Mouse (Mus musculus) lung, postnatal 0 days (tissue): ENCODE measurements at regions not wholly inside any gene's neighbourhood (a gene's known extent, or its start where the extent isn't known, plus 50 kb on each side); places are given as distances from the start of the nearest gene placed in this dataset.

Source experiments
- ATAC-seq: fragments of 200-750 bp; cut with Nextera tagmentation; 2 replicates; pipeline ENCODE4 v1.8.0; 2017; ENCODE audit warnings: moderate library complexity
- DNase-seq: peaks from one replicate; pipeline ENCODE4 v3.0.0-alpha.2; 2016; ENCODE audit warnings: low spot score
- H3K27ac ChIP-seq: fragments of 300-500 bp; sonication (generic); 2 replicates; pipeline ENCODE4 v1.5.1; 2014; ENCODE audit warnings: antibody characterized with exemption, mild to moderate bottlenecking, low read length, mixed read lengths
- H3K27me3 ChIP-seq: fragments of 300-500 bp; sonication (generic); replicated peaks from 2 replicates; pipeline ENCODE4 v1.6.1; 2014; ENCODE audit warnings: low read length, mixed read lengths; ENCODE audit not compliant: insufficient read depth
- H3K36me3 ChIP-seq: fragments of 300-500 bp; sonication (generic); 2 replicates; pipeline ENCODE4 v1.6.1; 2014; ENCODE audit warnings: low read length, mixed read lengths; ENCODE audit not compliant: insufficient read depth
- H3K4me1 ChIP-seq: fragments of 300-500 bp; sonication (generic); 2 replicates; pipeline ENCODE4 v1.6.1; 2014; ENCODE audit warnings: antibody characterized with exemption, low read depth, low read length, mixed read lengths; ENCODE audit not compliant: insufficient read depth
- H3K4me2 ChIP-seq: fragments of 300-500 bp; sonication (generic); replicated peaks from 2 replicates; pipeline ENCODE4 v1.6.1; 2014; ENCODE audit warnings: low read depth, mild to moderate bottlenecking, low read length, moderate library complexity, mixed read lengths
- H3K4me3 ChIP-seq: fragments of 300-500 bp; sonication (generic); 2 replicates; pipeline ENCODE4 v1.5.1; 2014; ENCODE audit warnings: low read depth, low read length
- H3K9ac ChIP-seq: fragments of 300-500 bp; sonication (generic); replicated peaks from 2 replicates; pipeline ENCODE4 v1.6.1; 2014; ENCODE audit warnings: low read depth, mild to moderate bottlenecking
- H3K9me3 ChIP-seq: fragments of 300-500 bp; sonication (generic); 2 replicates; pipeline ENCODE4 v1.6.1; 2016; ENCODE audit warnings: low read length, mixed read lengths
- CTCF ChIP-seq: IDR thresholded peaks from 2 replicates; pipeline ENCODE4 v1.5.1; 2016; ENCODE audit warnings: antibody characterized with exemption, mild to moderate bottlenecking
- EP300 ChIP-seq: IDR thresholded peaks from 2 replicates; pipeline ENCODE4 v1.6.1; 2016; ENCODE audit warnings: antibody characterized with exemption, mild to moderate bottlenecking, control low read depth
- WGBS: fragments of 180-500 bp; shearing (Covaris S2); extraction: QIAGEN DNeasy Blood & Tissue Kit; methylation state at CpG from one replicate; pipeline ENCODE4 v1.1.7; 2014; 5-methylcytosine and 5-hydroxymethylcytosine counted together

DNA sequence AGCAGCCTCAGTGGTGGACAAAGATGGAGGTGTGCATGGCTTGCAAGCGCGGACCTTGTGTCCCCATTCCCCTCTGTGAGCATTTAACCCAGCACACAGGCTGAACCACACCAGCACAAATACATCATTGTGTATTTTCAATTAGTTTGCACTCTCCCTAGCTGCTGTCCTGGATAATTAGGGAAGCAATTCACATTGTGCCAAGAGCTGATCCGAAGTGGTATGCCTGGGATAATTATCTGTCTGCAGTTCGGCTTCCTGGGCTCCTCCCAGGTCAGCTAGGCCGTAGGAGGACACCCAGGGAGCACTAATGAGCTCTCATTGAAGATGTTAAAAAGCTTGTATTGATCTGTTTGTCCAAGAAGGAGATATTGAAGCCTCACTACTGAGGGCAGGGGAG lies 648.8 kb upstream of the 3110018I06Rik start:
- Histone ChIP-seq H3K27ac (no peak overlapping the region), H3K4me1 (no peaks in the 10 kb centered on the region), H3K4me3 (no peak overlapping the region), H3K36me3 (no peaks in the 10 kb centered on the region), H3K9me3 (no peaks in the 10 kb centered on the region), H3K9ac (no peak overlapping the region), H3K27me3 (no peaks in the 10 kb centered on the region), H3K4me2 (no peak overlapping the region)
- no peak for ATAC-seq
- no peak for DNase-seq
- 49% methylated on average over 5 of the region's 5 CpGs for WGBS
- TF ChIP-seq CTCF (no peak), EP300 (no peak)

DNA sequence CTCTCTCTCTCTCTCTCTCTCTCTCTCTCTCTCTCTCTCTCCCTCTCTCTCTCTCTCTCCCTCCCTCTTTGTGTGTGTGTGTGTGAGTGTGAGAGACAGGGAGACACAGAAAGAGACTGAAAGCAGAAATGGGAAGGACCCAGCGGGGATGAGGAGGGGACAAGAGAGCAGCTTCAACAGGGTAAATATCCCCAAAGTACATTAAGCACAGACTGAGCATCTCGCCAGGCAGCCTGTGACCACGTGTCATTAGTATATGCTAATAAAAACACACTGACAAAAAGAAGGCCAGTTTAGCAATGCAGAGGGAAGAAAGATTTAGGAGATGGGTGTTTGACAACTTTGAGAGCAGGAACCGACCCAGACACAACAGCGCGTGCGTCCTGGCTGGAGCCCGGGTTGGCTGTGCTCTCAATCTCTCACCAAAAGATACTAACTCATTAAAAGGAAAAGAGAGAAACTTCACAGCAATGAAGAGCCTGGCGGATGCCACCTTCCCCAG lies 648.2 kb upstream of the 3110018I06Rik start:
- DNase-seq: no peak
- no peak overlapping the region for H3K27ac ChIP-seq
- no peaks in the 10 kb centered on the region for H3K27me3 ChIP-seq
- no peaks in the 10 kb centered on the region for H3K9me3 ChIP-seq
- H3K4me2 ChIP-seq: no peak overlapping the region
- TF ChIP-seq CTCF (no peak), EP300 (no peak)
- ATAC-seq: no peak
- H3K9ac ChIP-seq: no peak overlapping the region
- no peak overlapping the region for H3K4me3 ChIP-seq
- H3K36me3 ChIP-seq: no peaks in the 10 kb centered on the region
- WGBS: 64% methylated on average over 9 of the region's 9 CpGs
- H3K4me1 ChIP-seq: no peaks in the 10 kb centered on the region

DNA sequence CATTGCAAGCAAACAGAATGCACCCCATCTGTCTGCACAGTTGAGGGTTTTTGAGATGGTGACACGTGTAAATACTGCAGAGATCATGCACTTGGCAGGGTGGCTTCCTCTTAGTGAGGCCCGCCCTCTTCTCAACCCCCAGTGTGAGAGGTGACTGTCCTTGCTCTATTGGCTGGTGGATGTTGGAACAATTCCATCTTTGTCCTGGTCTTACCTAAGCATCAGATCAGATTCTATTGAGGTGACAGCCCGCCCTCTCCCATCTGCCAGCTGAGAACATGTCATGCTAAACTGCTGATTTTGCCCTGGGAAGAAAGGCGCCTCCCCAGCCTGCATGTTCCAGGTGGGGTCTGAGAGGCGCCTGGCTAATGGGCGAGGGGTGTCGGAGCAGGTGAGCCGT lies 646.4 kb upstream of the 3110018I06Rik start:
- TF ChIP-seq CTCF: no peak
- TF ChIP-seq EP300: no peak
- ATAC-seq: no peak

DNA sequence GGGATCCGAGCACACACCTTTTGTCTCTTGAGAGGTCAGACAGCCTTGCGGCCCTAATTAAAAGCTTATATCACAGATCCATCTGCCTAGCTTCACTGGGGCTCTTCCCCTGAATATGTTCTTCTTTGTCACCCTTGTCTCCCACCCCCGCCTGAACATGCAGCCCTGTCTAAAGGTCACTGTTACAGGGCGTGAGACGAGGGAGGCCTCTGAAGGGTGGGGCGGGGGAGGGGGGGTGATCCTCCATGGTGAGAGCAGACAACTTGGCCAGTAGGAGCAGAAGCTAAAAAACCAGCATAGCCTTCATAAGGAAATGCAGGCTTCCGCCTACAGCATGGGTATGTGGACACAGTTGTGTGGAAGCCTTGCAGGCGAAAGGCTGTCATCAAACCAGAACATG lies 646.0 kb upstream of the 3110018I06Rik start:
- H3K4me2 ChIP-seq: no peak overlapping the region
- H3K9me3 ChIP-seq: no peaks in the 10 kb centered on the region
- H3K9ac ChIP-seq: no peak overlapping the region
- no peak for ATAC-seq
- H3K4me1 ChIP-seq: no peaks in the 10 kb centered on the region
- H3K27me3 ChIP-seq: no peaks in the 10 kb centered on the region
- no peak for DNase-seq
- H3K27ac ChIP-seq: no peak overlapping the region
- no peaks in the 10 kb centered on the region for H3K36me3 ChIP-seq
- 45% methylated on average over 8 of the region's 8 CpGs for WGBS
- H3K4me3 ChIP-seq: no peak overlapping the region
- TF ChIP-seq CTCF: no peak
- TF ChIP-seq EP300: no peak

More for the DNA sequence above, 646.4 kb upstream of the 3110018I06Rik start:
- no peak for DNase-seq
- no peak overlapping the region for H3K4me2 ChIP-seq
- no peaks in the 10 kb centered on the region for H3K4me1 ChIP-seq
- 54% methylated on average over 8 of the region's 8 CpGs for WGBS
- H3K36me3 ChIP-seq: no peaks in the 10 kb centered on the region
- H3K9ac ChIP-seq: no peak overlapping the region
- H3K27ac ChIP-seq: no peak overlapping the region
- H3K27me3 ChIP-seq: no peaks in the 10 kb centered on the region
- H3K9me3 ChIP-seq: no peaks in the 10 kb centered on the region
- no peak overlapping the region for H3K4me3 ChIP-seq

DNA sequence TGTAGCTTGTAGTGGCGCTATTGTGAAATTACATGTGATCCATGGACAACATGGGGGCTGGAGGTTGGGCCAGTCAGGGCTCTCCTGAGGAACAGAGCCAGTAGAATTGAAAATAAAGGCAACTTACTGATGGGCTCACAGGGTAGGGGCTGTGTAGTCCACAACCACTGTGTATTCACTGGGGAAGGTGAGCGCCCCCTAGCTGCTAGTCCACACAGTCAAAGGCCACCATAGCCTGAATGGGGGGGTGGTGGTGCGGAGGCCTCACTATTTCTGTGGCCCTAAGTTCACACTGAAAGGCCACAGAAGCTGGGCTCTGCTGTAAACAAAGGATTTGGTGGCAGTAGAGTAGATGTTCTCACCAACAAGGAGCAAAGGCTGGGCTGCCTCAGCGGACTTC lies 636.8 kb upstream of the 3110018I06Rik start:
- H3K27me3 ChIP-seq: no peaks in the 10 kb centered on the region
- H3K4me1 ChIP-seq: no peaks in the 10 kb centered on the region
- TF ChIP-seq EP300: no peak
- TF ChIP-seq CTCF: no peak
- H3K27ac ChIP-seq: no peak overlapping the region
- no peaks in the 10 kb centered on the region for H3K9me3 ChIP-seq
- H3K36me3 ChIP-seq: no peaks in the 10 kb centered on the region
- WGBS: 77% methylated on average over 4 of the region's 4 CpGs
- no peak for DNase-seq
- ATAC-seq: no peak
- H3K9ac ChIP-seq: no peak overlapping the region
- H3K4me2 ChIP-seq: no peak overlapping the region
- no peak overlapping the region for H3K4me3 ChIP-seq

DNA sequence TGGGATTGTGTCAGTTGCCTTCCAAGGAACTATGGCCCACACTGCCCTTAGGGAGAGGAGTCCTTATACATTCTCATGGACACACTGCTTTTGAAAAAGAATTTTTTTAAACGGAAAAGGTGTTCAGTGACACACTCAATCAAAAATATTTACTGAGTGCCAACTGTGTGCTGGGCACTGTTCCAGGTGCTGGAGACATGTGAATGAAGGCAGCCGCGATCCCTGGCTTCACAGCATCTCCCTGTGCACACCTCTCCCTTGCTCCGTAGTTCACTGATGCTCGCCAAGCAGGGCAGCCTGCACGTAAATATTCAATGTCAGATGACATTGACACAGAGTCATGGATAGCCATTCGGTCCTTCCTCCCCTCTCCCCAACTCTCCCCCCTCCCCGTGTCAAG lies 635.7 kb upstream of the 3110018I06Rik start:
- no peak overlapping the region for H3K9ac ChIP-seq
- no peak overlapping the region for H3K4me3 ChIP-seq
- H3K4me2 ChIP-seq: no peak overlapping the region
- H3K27ac ChIP-seq: no peak overlapping the region
- no peak for DNase-seq
- TF ChIP-seq EP300 (no peak), CTCF (no peak)
- no peak for ATAC-seq
- no peaks in the 10 kb centered on the region for H3K9me3 ChIP-seq
- no peaks in the 10 kb centered on the region for H3K4me1 ChIP-seq
- H3K36me3 ChIP-seq: no peaks in the 10 kb centered on the region
- WGBS: 58% methylated on average over 8 of the region's 8 CpGs
- H3K27me3 ChIP-seq: no peaks in the 10 kb centered on the region

DNA sequence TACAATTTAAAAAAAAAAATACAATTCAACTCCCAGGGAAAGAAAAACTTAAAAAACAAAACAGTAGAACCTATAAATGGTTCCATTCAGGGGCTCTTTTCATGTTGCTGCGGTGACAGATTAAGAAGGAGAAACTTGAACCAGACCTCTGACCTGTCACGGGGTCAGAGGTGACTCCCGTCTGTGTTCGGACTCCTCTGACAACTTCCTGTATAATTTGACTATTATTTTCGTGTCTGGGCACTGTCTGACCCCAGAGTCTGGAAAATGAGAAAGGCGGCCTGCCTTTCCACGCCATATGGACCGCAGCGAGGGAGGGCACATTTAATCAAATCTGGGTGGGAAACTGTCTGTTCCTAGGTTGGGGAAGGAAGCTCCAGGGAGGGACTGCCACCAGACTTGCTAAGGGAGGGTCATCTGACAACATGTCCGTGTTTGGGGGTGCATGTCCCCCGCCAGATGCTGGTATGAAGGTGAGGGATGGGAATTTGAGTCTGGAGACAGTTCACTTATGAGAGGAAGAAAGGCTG lies 634.7 kb upstream of the 3110018I06Rik start:
- ATAC-seq: no peak
- H3K4me1 ChIP-seq: no peaks in the 10 kb centered on the region
- no peaks in the 10 kb centered on the region for H3K36me3 ChIP-seq
- no peaks in the 10 kb centered on the region for H3K9me3 ChIP-seq
- WGBS: 38% methylated on average over 11 of the region's 11 CpGs
- no peak overlapping the region for H3K27ac ChIP-seq
- TF ChIP-seq EP300 (no peak), CTCF (no peak)
- H3K9ac ChIP-seq: no peak overlapping the region
- H3K4me2 ChIP-seq: no peak overlapping the region
- no peak overlapping the region for H3K4me3 ChIP-seq
- no peak for DNase-seq
- H3K27me3 ChIP-seq: no peaks in the 10 kb centered on the region
